Mouse (Mus musculus) CD4-positive naive resting alpha-beta T cell, adult 76 days (primary cell): ENCODE data around the gene Nod2. TPM values are rescaled to one million over a fixed set of nuclear protein-coding genes. Genes with fewer than 3 reads are reported as not detected.

ENCODE experiments used
- total RNA-seq: library from RNA; stranded (reverse); gene quantifications from one replicate; pipeline ENCODE4 v1.2.4, GENCODE M21; 2023

The Nod2 gene
- total RNA-seq: 1.3 TPM

GRCm38 (mm10) chr8:88646837-88647778, at the start of gene Nod2:
Gene Nod2, plus strand, starts transcription at chr8:88647315.

GRCm38 (mm10) chr8:88635474-88636397, 11.4 kb upstream of the Nod2 start, which contains the start of gene Snx20:
Gene Snx20, minus strand, starts transcription at chr8:88636128.

GRCm38 (mm10) chr8:88696721-88697641, 49.9 kb downstream of the Nod2 start, which contains the start of gene Cyld:
Gene Cyld, plus strand, starts transcription at chr8:88697028.

Other genes starting within 250 kb of the Nod2 start
- not detected for gene Nkd1, start 126.0 kb upstream of the Nod2 start, total RNA-seq
- gene Snx20, start 11.2 kb upstream of the Nod2 start, total RNA-seq: 64.6 TPM
- gene Cyld, start 49.7 kb downstream of the Nod2 start, total RNA-seq: 115 TPM